Mouse (Mus musculus): Measurements from ENCODE around the gene Olfr1448.
"Not testable (repeated sequence)": the region's sequence is repeated elsewhere in the genome, so short reads cannot be mapped to it uniquely, and the experiment has no call there.

The Olfr1448 gene

GRCm38 (mm10) chr19:12924319-12924718, at the start of gene Olfr1448:
Olfr1448 (minus strand) TSS chr19:12924419.
- DNase-seq: no peak

GRCm38 (mm10) chr19:12970082-12970481, 45.9 kb upstream of the Olfr1448 start:
- DNase-seq: not testable (repeated sequence)

GRCm38 (mm10) chr19:12949958-12950357, 25.7 kb upstream of the Olfr1448 start, which contains the start of gene Olfr1450:
Olfr1450 (plus strand) TSS chr19:12950258.
- DNase-seq: no peak

- DNase-seq: no peak
These were observed 6.3 kb upstream of the Olfr1448 start, which contains the start of gene Olfr1449 for GRCm38 (mm10) chr19:12930540-12930939. Olfr1449 (plus strand) TSS chr19:12930840.

- no peak for DNase-seq
These were observed 20.6 kb downstream of the Olfr1448 start, which contains the start of gene Olfr1447 for GRCm38 (mm10) chr19:12903643-12904042. Olfr1447 (minus strand) TSS chr19:12903743.

GRCm38 (mm10) chr19:12893424-12893823, 30.8 kb downstream of the Olfr1448 start, which contains the start of gene Olfr1446:
Olfr1446 (minus strand) TSS chr19:12893524.
- no peak for DNase-seq

- no peak for DNase-seq
These were observed 40.7 kb downstream of the Olfr1448 start, which contains the start of gene Olfr1445 for GRCm38 (mm10) chr19:12883555-12883954. Olfr1445 (plus strand) TSS chr19:12883855.

All from right cerebral cortex, postnatal 25 days (tissue).